Mouse (Mus musculus): ENCODE measurements around the gene Rbm19. TPM values are rescaled to one million over a fixed set of nuclear protein-coding genes. Genes with fewer than 3 reads are reported as not detected.

The Rbm19 gene
- polyA plus RNA-seq (2012; rRNA removed), result 6.0 and 7.5 TPM in 2 replicates

DNA sequence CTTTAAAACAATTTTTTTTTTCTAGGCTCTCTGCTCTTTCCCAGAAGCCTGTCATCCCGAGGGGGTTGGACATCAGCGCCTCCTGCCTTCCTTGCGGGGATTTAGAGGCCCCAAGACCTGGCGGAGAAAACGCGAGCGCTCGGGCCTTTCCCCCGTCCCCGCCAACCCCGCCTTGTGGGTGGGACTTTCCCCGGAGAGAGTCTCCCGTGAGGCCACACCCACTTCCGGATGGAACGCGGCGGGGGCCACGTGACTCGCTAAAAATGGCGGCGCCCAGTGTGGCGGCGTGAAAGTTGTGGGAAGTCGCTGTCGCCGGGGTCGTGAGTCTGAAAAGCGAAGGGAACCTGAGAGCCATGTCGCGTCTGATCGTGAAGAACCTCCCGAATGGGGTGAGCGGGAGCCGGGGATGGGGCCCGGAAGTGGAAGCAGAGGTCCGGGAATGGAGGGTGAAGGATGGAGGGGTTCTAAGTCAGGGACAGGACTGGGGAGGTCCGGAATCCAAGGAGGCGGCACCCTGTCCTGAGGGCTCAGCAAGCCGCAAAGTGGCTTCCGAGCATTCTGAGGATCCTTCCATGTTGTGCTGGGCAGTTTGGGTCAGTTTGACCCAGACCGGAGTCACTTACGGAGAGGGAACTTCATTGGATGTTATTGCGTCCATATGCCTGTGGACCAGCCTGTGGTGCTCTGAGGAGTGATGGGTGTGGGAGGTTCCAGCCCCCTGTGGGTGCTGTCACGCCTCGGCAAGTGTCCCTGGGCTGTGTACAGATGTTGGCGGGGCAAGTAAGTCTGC is at the start of gene Rbm19:
TSS of gene Rbm19 (plus strand) at position 205 of the 790 bp plus-strand sequence.

Measured in liver, embryonic 14 days (tissue).